In genomic region chr5:149406791-149407276, GRCm38 (mm10) we compare ENCODE assay signal across 14 mouse cellular contexts. TPM values are rescaled to one million over a fixed set of nuclear protein-coding genes. Genes with fewer than 3 reads are reported as not detected.
A peak's percentile ranks its signal among the peaks of the same experiment; 100 is the strongest.
DNase-seq lines count a peak whose midpoint lies in the region.
"Had no signal": no experiment of that assay in that cellular context is flagged by ENCODE, and none has a peak within 500 bp of the region (broad histone marks: within the 10 kb centered on the region; RNA-seq: fewer than 3 reads in every experiment).

No protein-coding gene starts in this region.

- 95% methylated on average over 8 of the region's 8 CpGs for WGBS in limb, embryonic 10.5 days

- peak overlapping the region; percentile 46; the same call in 1 of the 2 replicates for H3K27ac ChIP-seq in limb, embryonic 10.5 days
- H3K27ac ChIP-seq: hindbrain, embryonic 14.5 days had no signal

- intact Hi-C loops in heart, postnatal 36 days (cut with DNase I), result no loop called here

- H3K9me3 ChIP-seq in limb, embryonic 10.5 days (replicated peaks), result 0 out of 2 replicates have a peak, but pooled peaks cover 2% of the 10 kb centered on the region

- H3K4me1 ChIP-seq in limb, embryonic 10.5 days, result peaks cover 21% of the 10 kb centered on the region

- DNase-seq in 3T3-L1 (ENCODE audit: low read depth, low spot score) (peak; percentile 70), NIH3T3 (ENCODE audit: low read depth) (peak; percentile 83)
- peak; percentile 44 to 87 for DNase-seq in layer of hippocampus, adult 18-20 months (ENCODE audit: low spot score in 2 of 2)
- no peak for DNase-seq in limb, embryonic 10.5 days (ENCODE audit: low spot score)
- no peak for DNase-seq in heart, postnatal 36 days
- no peak for DNase-seq in spleen, postnatal 36 days (ENCODE audit: low spot score in 2 of 2)
- DNase-seq in gastrocnemius, postnatal 25 days, result no peak
- DNase-seq: adrenal gland, postnatal 36 days; cerebellum, adult 9-11 months; kidney, adult 8-10 months; liver, postnatal 0 days had no signal

- H3K27me3 ChIP-seq in limb, embryonic 10.5 days (ENCODE audit: low read depth, poor library complexity, severe bottlenecking), result peaks cover 22% of the 10 kb centered on the region

- no peaks in the 10 kb centered on the region for H3K36me3 ChIP-seq in limb, embryonic 10.5 days

- no peak overlapping the region for H3K4me3 ChIP-seq in limb, embryonic 10.5 days

RNA-seq across cellular contexts. Expression of gene Medag, which starts 4.7 kb away (rescaled TPM):
- total RNA-seq in layer of hippocampus, adult 18-20 months (2021), result 1 to 10 TPM; 3.2 to 3.6 TPM
- 0.26 and 0.33 TPM in 2 replicates for polyA plus RNA-seq in limb, embryonic 10.5 days (2016; fragmentation: Nextera tagmentation; extraction: Ambion mirVana)
- total RNA-seq in heart, postnatal 36 days (2021), result 10 to 100 TPM; 15.3 to 20.8 TPM
- total RNA-seq in gastrocnemius, postnatal 25 days (2021), result 10 to 100 TPM; 15.8 to 18.2 TPM
- total RNA-seq: monocyte, adult 5-6 weeks; neutrophil, adult 5-6 weeks had no signal

RNA-seq across cellular contexts. Expression of gene Tex26, which starts 32.6 kb away (rescaled TPM):
- not detected for total RNA-seq in layer of hippocampus, adult 18-20 months (2021)
- 0.15 and 0.30 TPM in 2 replicates for polyA plus RNA-seq in limb, embryonic 10.5 days (2016; fragmentation: Nextera tagmentation; extraction: Ambion mirVana)
- not detected for total RNA-seq in heart, postnatal 36 days (2021)
- not detected for total RNA-seq in gastrocnemius, postnatal 25 days (2021)
- total RNA-seq: adrenal gland, postnatal 36 days; monocyte, adult 5-6 weeks; neutrophil, adult 5-6 weeks had no signal
- polyA plus RNA-seq: liver, postnatal 0 days had no signal

Comparison
In these comparisons a context has a peak if more than half of its experiments do, and no peak if none do; other contexts are left out.
1. DNase-seq: peak in 3T3-L1 (single experiment), NIH3T3 (single experiment) and layer of hippocampus, adult 18-20 months (2 of 2); none in limb, embryonic 10.5 days (single experiment), heart, postnatal 36 days (0 of 2), spleen, postnatal 36 days (0 of 2) and gastrocnemius, postnatal 25 days (single experiment).